Mouse (Mus musculus) T-helper 17 cell (primary cell): ENCODE measurements around the gene Recql5.

Experiments used
- in situ Hi-C, 2 experiments: fragments of 300-600 bp; cut with MboI, MseI; formaldehyde crosslinking; loops; 1 replicate in 1 of 2; 2 replicates in 1 of 2; pipeline ENCODE4 v1.15.1; 2025; ENCODE audit warnings: high pct_unique_total_duplicates in 2 of 2

The Recql5 gene

DNA sequence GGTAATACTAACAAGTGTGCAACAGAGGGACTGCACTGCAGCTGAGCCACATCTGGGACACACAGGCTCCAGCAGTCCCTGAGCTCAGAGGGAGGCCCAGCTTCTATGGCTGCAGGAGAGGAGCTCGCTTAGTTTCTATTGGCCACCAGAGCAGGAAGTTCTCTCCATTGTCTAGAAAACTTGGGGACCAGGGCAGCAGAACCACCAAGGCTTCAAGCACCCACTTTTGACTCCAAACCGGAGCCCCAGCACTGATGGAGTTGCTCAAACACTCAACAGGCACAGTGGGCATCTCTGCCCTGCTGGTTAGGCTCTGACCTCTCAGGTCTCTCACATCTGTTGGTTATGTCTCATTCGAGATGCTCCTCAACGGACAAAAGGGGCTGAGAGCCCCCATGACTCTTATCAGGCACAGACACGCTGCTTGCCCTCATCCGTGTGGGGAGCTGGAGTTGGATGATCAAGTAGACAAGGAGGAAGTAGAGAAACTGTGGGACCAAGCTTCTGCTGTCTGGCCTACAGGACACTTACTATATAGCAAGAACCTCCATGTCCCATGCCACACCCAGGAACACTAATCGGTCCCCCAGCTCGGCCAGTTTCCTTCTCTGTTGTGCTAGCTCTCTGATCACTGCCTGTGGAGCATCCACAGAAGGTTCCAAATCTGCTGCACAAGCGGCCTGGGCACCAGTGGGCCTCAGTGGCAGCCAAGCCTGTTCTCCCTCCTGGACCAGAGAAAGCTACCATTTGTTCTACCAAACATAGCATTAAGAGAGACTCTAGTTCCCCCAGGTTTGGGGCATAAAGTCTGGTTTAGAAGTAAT is 31.7 kb downstream of the Recql5 start:
- in situ Hi-C loops, result no loop called here

DNA sequence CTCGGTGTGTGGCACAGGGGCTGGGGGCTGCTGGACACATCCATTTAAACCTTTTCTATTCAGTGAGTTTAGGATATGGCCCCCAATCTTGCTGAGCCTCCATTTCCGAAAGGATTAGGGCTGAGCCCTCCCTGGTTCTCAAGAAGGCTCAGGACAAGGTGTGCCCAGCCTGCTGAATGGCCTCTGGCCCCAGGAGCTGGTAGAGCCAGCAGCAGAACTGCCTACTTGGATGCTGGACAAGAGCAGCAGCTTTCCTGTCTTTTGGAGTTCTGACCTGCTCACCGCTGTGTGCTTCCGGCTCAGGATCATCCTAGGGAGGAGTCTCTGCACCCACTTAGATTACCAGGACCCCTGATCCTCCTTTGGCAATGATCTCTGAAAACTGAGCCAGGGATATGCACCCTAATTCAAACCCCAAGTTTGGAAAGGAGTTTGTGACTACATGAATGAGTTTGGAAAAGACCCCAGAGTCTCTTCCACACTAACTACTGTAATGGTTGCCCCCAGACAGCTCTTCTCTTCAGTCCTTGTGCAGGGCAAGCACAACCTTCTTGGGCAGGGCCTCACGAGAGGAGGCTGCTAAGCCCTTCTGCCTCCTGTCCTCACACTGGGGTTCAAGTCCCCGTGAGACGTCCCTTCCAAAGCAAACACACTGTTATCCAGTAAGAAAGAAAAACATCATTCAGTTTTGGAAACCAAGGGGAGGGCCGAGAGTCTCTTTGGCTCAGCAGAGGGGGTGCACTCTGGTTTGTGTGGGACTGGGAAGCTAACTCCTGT is 32.5 kb downstream of the Recql5 start:
- in situ Hi-C loops, result no loop called here

DNA sequence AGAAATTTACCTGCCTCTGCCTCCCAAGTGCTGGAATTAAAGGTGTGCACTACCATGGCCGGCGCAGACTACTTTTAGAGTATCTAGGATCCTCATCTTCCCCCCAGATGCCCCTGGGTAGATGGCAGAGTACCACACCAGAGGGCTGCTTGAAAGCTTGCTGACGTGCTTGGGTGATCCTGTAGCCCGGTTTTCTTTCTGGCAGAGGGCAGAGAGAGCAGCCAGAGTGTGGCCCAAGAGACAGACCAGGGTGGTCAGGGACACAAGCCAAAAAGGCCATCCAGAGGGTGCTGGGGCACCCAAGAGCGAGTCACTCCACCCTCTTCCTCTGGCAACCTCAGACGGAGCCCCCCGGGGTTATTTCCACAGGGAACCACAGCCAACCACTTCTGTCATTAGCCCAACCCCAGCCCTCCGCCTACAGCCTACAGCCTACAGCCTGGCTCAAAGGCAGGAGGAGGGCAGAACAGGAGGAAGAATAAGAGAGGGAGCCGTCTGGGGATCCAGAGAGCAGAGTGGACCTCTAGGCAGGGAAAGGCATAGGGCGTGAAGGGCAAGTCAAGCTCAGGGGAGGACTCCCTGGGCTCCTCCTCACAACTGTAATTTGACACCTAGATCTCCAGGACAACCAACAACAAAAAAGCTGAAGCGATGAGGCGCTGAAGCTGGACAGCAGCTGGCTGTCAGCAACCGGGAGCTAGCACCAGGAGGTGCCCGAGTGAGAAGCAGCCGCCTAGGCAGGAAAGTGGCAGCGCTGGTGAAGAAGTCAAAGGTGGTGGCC is 33.6 kb downstream of the Recql5 start, which contains the start of gene Smim5:
Smim5 (plus strand) TSS at position 481 of the 781 bp plus-strand sequence.
- in situ Hi-C loops, result loop anchor here in 1 of 2 experiments (10.0 kb wide), 1 partner anchor 555 kb away; no protein-coding TSS in a partner anchor

DNA sequence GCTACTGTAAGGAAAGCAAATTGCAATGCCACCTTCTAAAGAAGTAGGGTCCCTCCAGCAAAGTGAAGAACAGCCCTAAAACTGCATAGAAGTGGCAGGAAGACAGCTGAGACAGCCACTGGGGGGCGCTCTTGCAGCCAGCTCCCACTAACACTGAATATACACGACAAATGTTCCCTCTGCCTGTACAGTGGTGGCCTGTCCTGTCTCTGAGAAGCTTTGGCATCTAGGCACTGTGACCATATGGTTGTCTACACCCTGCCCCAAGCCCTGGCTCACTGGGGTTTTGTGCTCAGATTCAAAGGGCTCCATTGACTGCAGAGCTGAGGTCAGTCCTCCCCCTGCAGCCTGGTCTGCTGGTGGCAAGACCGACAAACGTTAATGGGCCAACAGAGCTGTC is 34.4 kb downstream of the Recql5 start:
- in situ Hi-C loops, result loop anchor here in 1 of 2 experiments (10.0 kb wide), 1 partner anchor 556 kb away; no protein-coding TSS in a partner anchor

DNA sequence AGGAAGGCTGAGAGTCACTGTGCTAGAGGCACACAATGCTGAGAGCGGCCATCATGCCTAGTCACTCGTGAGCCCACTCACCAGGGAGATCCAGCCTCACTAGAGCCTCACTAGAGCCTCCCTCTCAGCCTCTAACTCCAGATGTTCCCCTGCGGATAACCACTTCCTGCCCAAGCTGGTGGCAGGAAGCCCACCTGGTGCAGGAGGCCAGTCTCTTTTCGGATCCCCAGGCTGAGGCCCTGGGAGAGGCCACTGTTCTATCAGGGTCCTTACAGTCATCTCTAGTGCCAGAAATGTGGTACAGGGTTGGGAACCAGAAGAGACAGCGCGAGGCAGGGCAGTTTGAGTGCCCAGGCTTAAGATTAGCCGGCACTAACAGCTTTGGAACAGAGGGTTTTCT is 34.8 kb downstream of the Recql5 start:
- in situ Hi-C loops, result loop anchor here in 1 of 2 experiments (10.0 kb wide), 1 partner anchor 556 kb away; no protein-coding TSS in a partner anchor

DNA sequence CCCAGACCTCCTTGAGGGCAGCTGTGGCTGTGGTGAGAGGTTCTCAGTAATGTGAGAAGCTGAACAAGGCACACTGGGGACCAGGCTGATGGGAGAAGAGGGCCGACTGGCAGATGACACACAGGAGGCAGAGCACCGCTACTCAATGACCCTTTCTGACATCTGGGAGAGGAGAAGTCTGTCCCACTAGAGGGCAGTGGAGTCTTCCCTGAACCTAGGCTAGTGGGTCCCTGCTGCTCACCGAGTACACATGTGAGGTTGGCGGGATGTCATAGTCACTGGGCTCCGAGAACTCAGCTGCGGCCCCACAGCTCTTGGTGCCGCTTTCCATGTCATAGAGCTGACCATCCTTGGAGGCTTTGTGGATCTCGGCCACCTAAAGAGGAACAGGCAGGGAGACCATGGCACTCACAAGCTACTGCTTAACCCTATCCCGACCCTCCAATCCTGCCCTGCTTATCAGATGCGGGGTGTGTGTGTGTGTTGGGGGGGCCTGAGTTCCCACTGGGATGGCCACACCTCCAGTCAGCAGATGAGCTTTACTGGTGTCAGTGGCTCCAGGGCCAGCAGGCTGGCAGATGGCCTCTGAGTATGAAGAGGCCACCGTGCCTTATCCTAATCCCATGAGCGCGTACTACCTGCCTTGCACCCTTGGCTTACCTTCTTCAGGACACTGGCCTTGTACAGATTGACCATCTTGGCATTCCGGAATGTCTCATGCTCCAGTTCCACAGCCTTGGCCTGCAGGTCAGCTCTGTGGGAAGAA is 38.3 kb downstream of the Recql5 start:
- in situ Hi-C loops, result loop anchor here in 1 of 2 experiments (10.0 kb wide), 1 partner anchor 560 kb away; no protein-coding TSS in a partner anchor

DNA sequence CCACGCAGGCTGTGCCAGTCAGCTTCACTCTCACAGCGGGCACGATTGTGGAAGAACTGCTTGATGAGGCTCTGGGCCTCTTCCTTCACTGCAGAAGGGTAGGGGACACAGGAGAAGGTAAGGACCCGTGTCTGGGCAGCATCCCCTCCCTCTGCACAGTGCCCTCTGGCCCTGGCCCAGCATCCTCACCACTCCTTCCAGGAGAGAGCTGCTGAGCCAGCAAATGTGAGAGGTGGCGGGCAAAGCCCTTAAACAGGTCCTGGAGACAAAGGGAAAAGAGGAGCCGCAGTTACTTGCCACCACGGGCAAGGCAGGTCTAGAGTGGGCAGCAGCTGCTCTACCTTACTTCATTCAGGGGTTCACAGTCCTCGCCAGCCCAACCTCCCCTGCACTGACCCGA is 40.2 kb downstream of the Recql5 start:
- in situ Hi-C loops, result loop anchor here in 1 of 2 experiments (10.0 kb wide), 1 partner anchor 562 kb away; no protein-coding TSS in a partner anchor

DNA sequence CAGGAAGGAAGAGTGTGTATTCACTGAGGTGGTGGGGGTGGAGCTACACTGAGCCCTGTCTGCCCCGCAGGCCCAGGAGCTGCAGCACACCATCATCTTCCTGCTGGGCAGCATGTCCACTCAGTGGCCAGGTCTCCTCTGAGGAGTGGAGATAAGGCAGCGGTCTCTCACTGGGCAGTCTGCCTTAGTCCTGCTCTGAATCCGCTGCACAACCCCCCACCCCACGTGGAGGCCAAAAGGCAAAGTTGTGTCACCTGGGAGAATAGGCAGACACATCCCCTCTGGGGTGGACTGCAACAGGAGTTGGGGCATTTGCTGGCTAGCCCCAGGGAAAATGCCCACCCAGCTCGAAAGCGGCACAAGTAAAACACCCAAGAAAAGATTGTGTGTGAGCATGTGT is 41.1 kb downstream of the Recql5 start:
- in situ Hi-C loops, result loop anchor here in 1 of 2 experiments (10.0 kb wide), 1 partner anchor 563 kb away; no protein-coding TSS in a partner anchor

DNA sequence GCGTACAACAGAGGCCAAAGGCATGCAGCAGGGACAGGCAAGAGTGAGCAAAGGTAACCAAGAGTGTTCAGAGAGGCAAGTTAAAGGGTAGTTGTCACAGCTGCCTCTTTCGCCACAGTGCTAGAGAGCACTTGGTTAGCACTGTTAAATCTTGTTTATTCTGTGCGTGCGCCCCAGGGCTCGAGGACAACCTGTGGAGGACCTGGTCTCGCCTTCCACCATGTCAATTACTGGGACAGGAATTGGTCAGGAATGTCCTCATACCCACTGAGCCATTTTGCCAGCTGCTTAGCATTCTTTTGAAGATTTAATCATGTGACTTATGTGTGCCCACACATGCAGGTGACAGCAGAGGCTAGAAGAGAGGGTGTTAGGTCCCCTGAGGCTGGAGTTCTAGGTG is 44.1 kb downstream of the Recql5 start:
- in situ Hi-C loops, result no loop called here

DNA sequence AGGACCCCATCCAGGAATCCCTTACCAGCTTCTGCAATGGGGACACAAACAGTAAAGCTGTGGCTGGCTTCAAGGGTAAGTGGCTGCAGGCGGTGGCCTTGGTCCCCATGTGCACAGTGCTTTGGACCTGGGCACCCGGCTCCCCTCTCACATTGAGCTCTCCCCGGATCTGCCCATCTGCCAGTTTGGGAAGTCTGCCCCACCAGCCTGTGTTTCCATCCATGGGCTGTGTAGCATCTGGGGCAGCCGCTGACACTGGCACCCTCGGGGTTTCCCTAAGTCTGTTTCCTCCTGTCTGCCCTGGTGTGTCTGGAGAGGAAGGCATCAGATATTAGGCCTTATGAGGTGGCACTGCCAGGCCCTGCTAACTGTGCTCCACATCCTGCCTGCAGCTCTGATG is 45.3 kb downstream of the Recql5 start:
- in situ Hi-C loops, result no loop called here

DNA sequence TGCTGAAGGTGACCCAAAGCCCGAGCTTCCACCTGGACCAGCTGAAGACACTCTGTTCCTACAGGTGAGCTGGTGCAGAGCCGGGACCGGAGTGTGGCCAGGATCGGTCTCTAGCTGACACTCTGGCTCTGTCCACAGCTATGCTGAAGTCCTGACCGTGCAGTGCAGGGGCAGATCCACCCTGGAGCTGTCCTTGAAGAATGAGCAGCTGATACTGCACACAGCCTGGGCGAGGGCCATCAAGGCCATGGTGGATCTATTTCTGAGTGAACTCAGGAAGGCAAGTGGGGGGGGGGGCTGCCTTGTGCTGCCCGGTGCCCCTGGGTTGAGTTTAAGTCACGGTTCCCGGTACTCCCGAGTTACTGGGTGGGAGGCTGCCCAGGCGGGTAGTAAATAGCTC is 46.8 kb downstream of the Recql5 start:
- in situ Hi-C loops, result no loop called here

DNA sequence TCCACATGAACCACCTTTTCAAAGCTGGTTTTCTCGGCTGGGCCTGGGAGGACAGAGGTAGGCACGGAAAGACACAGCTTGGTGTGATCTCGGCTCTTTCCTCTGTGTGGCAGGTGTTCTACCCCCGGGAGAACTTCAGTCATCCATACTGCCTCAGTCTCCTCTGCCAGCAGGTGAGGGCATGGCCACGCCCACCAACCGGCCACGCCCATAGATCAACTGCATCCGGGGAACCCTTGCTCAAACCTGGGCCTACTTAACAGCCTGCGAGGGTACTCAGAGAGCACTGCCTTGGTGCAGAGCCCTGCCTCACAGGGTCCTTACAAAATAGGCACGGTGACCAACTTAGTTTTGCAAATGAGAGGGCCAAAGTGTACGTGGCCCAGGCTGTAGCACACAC is 48.0 kb downstream of the Recql5 start:
- in situ Hi-C loops, result no loop called here

DNA sequence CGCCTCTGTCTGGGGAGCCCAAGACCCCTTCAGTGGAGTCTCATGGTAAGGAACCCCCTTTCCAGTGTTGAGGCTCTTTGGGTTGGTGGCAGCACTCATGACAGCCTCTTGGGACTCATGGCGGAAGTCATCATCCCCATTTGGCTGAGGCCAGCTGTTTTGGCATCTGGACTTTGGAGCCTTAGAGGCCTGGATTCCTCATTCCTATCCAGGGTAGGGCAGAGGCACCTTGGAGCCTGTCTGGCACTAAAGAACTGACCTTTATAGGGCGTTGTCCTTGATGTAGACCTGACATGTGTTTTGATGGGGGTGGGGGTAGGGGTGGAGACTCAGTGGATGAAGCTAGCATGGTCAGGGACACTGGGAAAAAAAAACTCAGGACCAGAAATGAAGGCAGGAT is 48.9 kb downstream of the Recql5 start:
- in situ Hi-C loops, result no loop called here

DNA sequence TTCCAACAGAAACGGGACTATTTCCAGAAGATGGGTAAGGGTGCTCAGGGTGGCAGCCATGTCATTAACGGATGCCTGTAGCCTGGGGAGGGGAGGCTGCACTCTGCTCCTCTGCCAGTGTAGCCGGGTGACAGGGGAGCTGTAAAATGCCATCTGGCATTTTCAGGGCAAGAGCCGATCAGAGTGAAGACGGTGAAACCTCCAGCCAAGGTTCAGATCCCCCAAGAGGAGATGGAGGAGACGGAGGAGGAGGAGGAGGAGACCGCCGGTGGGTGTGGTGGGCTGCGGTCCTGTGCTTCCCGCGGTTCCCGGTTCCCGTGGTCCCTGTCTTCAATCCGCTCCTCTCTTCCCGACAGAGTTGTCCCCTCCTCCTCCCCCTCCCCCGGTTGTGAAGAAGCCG is 50.0 kb downstream of the Recql5 start:
- in situ Hi-C loops, result no loop called here

DNA sequence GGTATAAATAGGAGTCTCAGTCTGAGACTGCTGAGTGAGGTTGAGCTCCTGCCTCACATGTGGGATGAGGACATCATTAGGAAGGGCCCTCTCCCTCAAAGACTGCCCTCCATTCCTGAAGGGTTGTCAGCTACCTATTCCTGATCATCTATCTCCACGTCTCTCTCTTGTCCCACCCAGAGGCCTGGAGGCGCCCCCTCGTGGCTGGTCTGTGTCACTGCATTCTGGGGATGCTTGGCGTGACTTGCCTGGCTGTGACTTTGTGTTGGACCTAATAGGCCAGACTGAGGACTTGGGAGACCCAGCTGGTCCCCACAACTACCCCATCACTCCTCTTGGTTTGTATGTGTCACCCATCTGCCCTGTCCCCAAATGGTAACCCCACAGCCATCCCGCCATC is 52.3 kb downstream of the Recql5 start:
- in situ Hi-C loops, result no loop called here

DNA sequence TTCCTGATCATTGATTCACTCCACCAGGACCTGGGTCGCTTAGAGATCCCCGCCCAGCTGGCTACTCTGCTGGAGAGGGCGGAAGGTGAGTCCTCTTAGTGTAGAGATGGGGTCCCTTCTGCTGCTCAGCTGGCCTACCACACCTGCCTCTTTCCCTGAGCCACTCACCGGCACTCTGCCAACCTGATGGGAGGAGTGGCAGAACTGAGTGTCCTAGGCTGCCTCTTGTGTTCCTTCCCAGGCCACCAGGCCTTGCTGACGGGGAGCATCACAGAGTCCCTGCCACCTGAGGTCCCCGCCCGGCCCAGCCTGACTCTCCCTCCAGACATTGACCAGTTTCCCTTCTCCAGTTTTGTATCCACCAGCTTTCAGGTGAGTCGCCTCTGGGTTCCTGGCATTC is 55.2 kb downstream of the Recql5 start:
- in situ Hi-C loops, result loop anchor here in 1 of 2 experiments (5.0 kb wide), 1 partner anchor 156 kb away; no protein-coding TSS in a partner anchor

DNA sequence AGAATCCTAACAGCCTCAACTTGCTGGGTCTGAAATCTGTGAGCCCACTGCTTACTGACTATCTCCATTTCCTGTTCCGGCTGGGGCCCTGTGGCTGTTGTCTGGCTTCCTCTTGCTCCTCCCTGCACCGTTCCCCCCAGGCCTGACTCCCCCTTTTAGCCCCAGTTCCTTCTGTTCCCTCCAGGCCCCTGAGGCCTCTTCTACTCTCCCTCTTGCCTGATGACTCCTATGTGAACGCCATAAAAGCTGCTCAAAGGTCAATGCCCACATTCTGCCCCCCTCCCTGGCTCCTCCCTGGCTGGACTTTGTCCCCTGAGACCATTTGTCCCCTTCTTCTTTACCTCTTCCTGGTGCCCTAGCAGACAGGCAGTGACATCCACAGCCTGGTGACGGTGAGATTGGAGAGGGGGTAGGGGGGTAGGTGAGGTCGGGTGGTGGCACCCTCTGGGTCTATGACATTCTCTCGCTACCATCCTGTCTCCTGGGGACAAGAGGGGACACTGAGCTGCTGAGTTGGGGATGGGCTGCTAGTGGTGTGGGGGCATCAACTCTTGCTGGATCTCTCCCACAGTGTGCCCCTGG is 56.0 kb downstream of the Recql5 start:
- in situ Hi-C loops, result loop anchor here in 1 of 2 experiments (5.0 kb wide), 1 partner anchor 155 kb away; no protein-coding TSS in a partner anchor

DNA sequence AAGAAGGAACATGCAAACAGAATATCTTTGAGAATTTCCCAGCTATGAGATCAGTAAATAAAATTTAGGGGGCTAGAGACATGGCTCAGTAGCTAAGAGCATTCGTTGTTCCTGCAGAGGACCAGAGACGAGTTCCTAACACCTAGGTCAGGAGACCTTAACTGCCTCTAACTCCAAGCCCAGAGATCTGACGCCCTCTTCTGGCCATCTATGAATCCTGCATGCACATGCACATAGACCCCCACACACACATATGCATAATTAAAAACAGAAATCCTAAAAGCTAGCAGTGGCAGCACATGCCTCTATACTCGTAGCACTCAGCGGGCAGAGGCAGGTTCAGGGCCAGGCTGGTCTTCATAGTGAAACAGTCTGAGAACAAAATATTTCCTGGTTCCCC is 56.8 kb downstream of the Recql5 start:
- in situ Hi-C loops, result loop anchor here in 1 of 2 experiments (5.0 kb wide), 1 partner anchor 154 kb away; no protein-coding TSS in a partner anchor

DNA sequence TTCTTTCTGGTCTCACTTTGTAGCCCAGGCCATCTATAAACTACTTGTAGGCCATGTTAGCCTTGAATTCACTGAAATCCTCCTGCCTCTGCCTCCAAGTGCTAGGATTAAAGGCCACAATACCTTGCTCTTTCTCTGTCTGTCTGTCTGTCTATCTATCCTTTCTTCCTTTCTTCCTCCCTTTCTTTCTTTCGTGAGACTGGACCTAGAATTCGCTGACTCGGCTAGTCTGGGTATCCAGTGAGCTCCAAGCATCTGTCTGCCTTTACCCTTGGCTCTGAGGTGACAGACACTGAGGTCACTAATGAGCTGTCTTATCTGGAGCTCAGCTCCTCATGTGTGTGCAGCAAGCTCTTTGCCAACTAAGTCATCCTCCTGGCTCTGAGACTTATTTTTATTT is 57.3 kb downstream of the Recql5 start:
- in situ Hi-C loops, result loop anchor here in 1 of 2 experiments (5.0 kb wide), 1 partner anchor 154 kb away; no protein-coding TSS in a partner anchor

DNA sequence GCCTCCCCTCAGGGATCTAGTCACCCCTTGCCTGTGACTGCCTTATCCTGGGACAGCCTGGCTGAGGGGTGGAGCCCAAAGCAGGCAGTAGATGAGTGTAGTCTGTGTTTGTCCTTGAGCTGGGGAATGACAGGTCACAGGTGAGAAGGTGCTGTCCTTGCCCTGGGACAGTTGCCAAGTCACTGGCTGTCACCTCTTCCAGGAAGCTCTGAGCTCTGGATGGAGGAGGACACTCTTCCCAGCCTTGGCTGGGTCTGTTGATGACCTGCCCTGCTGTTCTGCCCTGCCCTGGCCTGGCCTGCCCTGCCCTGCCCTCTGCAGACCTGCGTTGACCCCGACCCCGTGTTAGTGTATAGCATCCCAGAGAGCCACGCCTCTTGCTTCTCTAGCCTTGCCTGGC is 60.8 kb downstream of the Recql5 start:
- in situ Hi-C loops, result no loop called here
